Mouse (Mus musculus): ENCODE data around the gene Oaz1. TPM values are rescaled to one million over a fixed set of nuclear protein-coding genes. Genes with fewer than 3 reads are reported as not detected.
A peak's percentile ranks its signal among the peaks of the same experiment; 100 is the strongest.

Oaz1 gene
- polyA plus RNA-seq, 1 experiment from 2014 or later = 1,916 TPM

GRCm38 (mm10) chr10:80841685-80842084 lies 15.2 kb downstream of the Oaz1 start:
- Histone ChIP-seq H3K27me3 (peaks cover 74% of the 10 kb centered on the region), H3K4me3 (no peak overlapping the region), H3K9ac (no peak overlapping the region), H3K27ac (no peak overlapping the region), H3K9me3 (no peaks in the 10 kb centered on the region), H3K4me2 (no peak overlapping the region), H3K4me1 (peaks cover 19% of the 10 kb centered on the region), H3K36me3 (no peaks in the 10 kb centered on the region)
- 66% methylated on average over 2 of the region's 2 CpGs for WGBS
- no peak for ATAC-seq (ENCODE audit: insufficient number of reproducible peaks, insufficient read depth, low FRiP score, low TSS enrichment, low read depth)

GRCm38 (mm10) chr10:80842334-80842733 lies 15.9 kb downstream of the Oaz1 start:
- peaks cover 68% of the 10 kb centered on the region for H3K27me3 ChIP-seq

GRCm38 (mm10) chr10:80843087-80843930 lies 16.9 kb downstream of the Oaz1 start:
- Histone ChIP-seq H3K27me3 (peaks cover 61% of the 10 kb centered on the region), H3K36me3 (no peaks in the 10 kb centered on the region), H3K9me3 (no peaks in the 10 kb centered on the region), H3K4me2 (peak overlapping the region; percentile 89), H3K27ac (no peak overlapping the region), H3K9ac (peak overlapping the region; percentile 74), H3K4me3 (peak overlapping the region; percentile 55), H3K4me1 (peaks cover 16% of the 10 kb centered on the region)
- 13% methylated on average over 32 of the region's 32 CpGs for WGBS
- ATAC-seq (ENCODE audit: insufficient number of reproducible peaks, insufficient read depth, low FRiP score, low TSS enrichment, low read depth) = no peak

More at GRCm38 (mm10) chr10:80842334-80842733, 15.9 kb downstream of the Oaz1 start:
- ATAC-seq (ENCODE audit: insufficient number of reproducible peaks, insufficient read depth, low FRiP score, low TSS enrichment, low read depth) = no peak
- H3K9ac ChIP-seq = no peak overlapping the region
- WGBS = 82% methylated on average over 15 of the region's 15 CpGs
- H3K36me3 ChIP-seq = no peaks in the 10 kb centered on the region
- no peak overlapping the region for H3K27ac ChIP-seq
- H3K9me3 ChIP-seq = no peaks in the 10 kb centered on the region
- no peak overlapping the region for H3K4me3 ChIP-seq
- H3K4me1 ChIP-seq = peaks cover 16% of the 10 kb centered on the region
- no peak overlapping the region for H3K4me2 ChIP-seq

- Histone ChIP-seq H3K27me3 (peaks cover 61% of the 10 kb centered on the region), H3K4me3 (peak within 1 kb of the TSS; percentile 55), H3K36me3 (no peaks in the 10 kb centered on the region), H3K4me1 (peaks cover 19% of the 10 kb centered on the region), H3K27ac (no peak within 1 kb of the TSS), H3K9me3 (no peaks in the 10 kb centered on the region), H3K9ac (peak within 1 kb of the TSS; percentile 74), H3K4me2 (peak within 1 kb of the TSS; percentile 89)
- no peak for ATAC-seq (ENCODE audit: insufficient number of reproducible peaks, insufficient read depth, low FRiP score, low TSS enrichment, low read depth)
- WGBS = 4% methylated on average over 50 of the region's 51 CpGs
These were observed 17.6 kb downstream of the Oaz1 start, which contains the start of gene Lingo3 for GRCm38 (mm10) chr10:80843931-80844547. Lingo3 (minus strand) TSS chr10:80844039.

- no peaks in the 10 kb centered on the region for H3K36me3 ChIP-seq
- H3K4me2 ChIP-seq = no peak overlapping the region
- peaks cover 55% of the 10 kb centered on the region for H3K27me3 ChIP-seq
- 64% methylated on average over 8 of the region's 8 CpGs for WGBS
- no peak overlapping the region for H3K27ac ChIP-seq
- no peaks in the 10 kb centered on the region for H3K9me3 ChIP-seq
- peaks cover 22% of the 10 kb centered on the region for H3K4me1 ChIP-seq
- ATAC-seq (ENCODE audit: insufficient number of reproducible peaks, insufficient read depth, low FRiP score, low TSS enrichment, low read depth) = no peak
- H3K4me3 ChIP-seq = no peak overlapping the region
- no peak overlapping the region for H3K9ac ChIP-seq
These were observed 18.7 kb downstream of the Oaz1 start for GRCm38 (mm10) chr10:80845055-80845693.

GRCm38 (mm10) chr10:80845732-80846131 lies 19.3 kb downstream of the Oaz1 start:
- no peaks in the 10 kb centered on the region for H3K9me3 ChIP-seq
- H3K27me3 ChIP-seq = peaks cover 53% of the 10 kb centered on the region
- no peak for ATAC-seq (ENCODE audit: insufficient number of reproducible peaks, insufficient read depth, low FRiP score, low TSS enrichment, low read depth)
- H3K4me3 ChIP-seq = no peak overlapping the region
- peaks cover 22% of the 10 kb centered on the region for H3K4me1 ChIP-seq
- no peaks in the 10 kb centered on the region for H3K36me3 ChIP-seq
- no peak overlapping the region for H3K27ac ChIP-seq
- no peak overlapping the region for H3K4me2 ChIP-seq
- no peak overlapping the region for H3K9ac ChIP-seq
- WGBS = 73% methylated on average over 12 of the region's 12 CpGs

- H3K9me3 ChIP-seq = no peaks in the 10 kb centered on the region
- peaks cover 19% of the 10 kb centered on the region for H3K4me1 ChIP-seq
- H3K36me3 ChIP-seq = peaks cover 25% of the 10 kb centered on the region
- H3K9ac ChIP-seq = no peak overlapping the region
- H3K4me2 ChIP-seq = no peak overlapping the region
- no peak for ATAC-seq (ENCODE audit: insufficient number of reproducible peaks, insufficient read depth, low FRiP score, low TSS enrichment, low read depth)
- H3K27ac ChIP-seq = no peak overlapping the region
- no peak overlapping the region for H3K4me3 ChIP-seq
- peaks cover 28% of the 10 kb centered on the region for H3K27me3 ChIP-seq
- 9% methylated on average over 10 of the region's 10 CpGs for WGBS
These were observed 22.1 kb downstream of the Oaz1 start for GRCm38 (mm10) chr10:80848571-80848970.

GRCm38 (mm10) chr10:80854913-80855748 lies 28.7 kb downstream of the Oaz1 start, which contains the start of the genes Lsm7 and Sppl2b:
Lsm7 (minus strand) TSS chr10:80855209.
Sppl2b (plus strand) TSS chr10:80855275.
- ATAC-seq (ENCODE audit: insufficient number of reproducible peaks, insufficient read depth, low FRiP score, low TSS enrichment, low read depth) = peak; percentile 56; the same call in 1 of the 2 replicates
- peak within 1 kb of the TSS; percentile 96 for H3K4me2 ChIP-seq
- peaks cover 40% of the 10 kb centered on the region for H3K4me1 ChIP-seq
- under 1% methylated on average over 81 of the region's 81 CpGs for WGBS
- H3K4me3 ChIP-seq = peak within 1 kb of the TSS; percentile 93
- H3K9ac ChIP-seq = peak within 1 kb of the TSS; percentile 92
- peak within 1 kb of the TSS; percentile 80 for H3K27ac ChIP-seq
- H3K36me3 ChIP-seq = peaks cover 26% of the 10 kb centered on the region
- H3K9me3 ChIP-seq = no peaks in the 10 kb centered on the region
- no peaks in the 10 kb centered on the region for H3K27me3 ChIP-seq

- Histone ChIP-seq H3K9me3 (no peaks in the 10 kb centered on the region), H3K27ac (peak overlapping the region; percentile 33; the same call in 1 of the 2 replicates), H3K4me2 (peak overlapping the region; percentile 96), H3K4me3 (peak overlapping the region; percentile 93), H3K4me1 (peaks cover 40% of the 10 kb centered on the region), H3K27me3 (no peaks in the 10 kb centered on the region), H3K9ac (peak overlapping the region; percentile 92), H3K36me3 (peaks cover 26% of the 10 kb centered on the region)
- no peak for ATAC-seq (ENCODE audit: insufficient number of reproducible peaks, insufficient read depth, low FRiP score, low TSS enrichment, low read depth)
- 17% methylated on average over 11 of the region's 11 CpGs for WGBS
These were observed 29.3 kb downstream of the Oaz1 start for GRCm38 (mm10) chr10:80855749-80856073.

GRCm38 (mm10) chr10:80856267-80856666 lies 29.8 kb downstream of the Oaz1 start:
- H3K4me2 ChIP-seq = peak overlapping the region; percentile 96
- peaks cover 40% of the 10 kb centered on the region for H3K4me1 ChIP-seq
- peak overlapping the region; percentile 93 for H3K4me3 ChIP-seq
- 47% methylated on average over 3 of the region's 3 CpGs for WGBS
- H3K9ac ChIP-seq = peak overlapping the region; percentile 92
- H3K27ac ChIP-seq = peak overlapping the region; percentile 33; the same call in 1 of the 2 replicates
- no peak for ATAC-seq (ENCODE audit: insufficient number of reproducible peaks, insufficient read depth, low FRiP score, low TSS enrichment, low read depth)
- no peaks in the 10 kb centered on the region for H3K27me3 ChIP-seq
- peaks cover 24% of the 10 kb centered on the region for H3K36me3 ChIP-seq
- H3K9me3 ChIP-seq = no peaks in the 10 kb centered on the region

- H3K4me2 ChIP-seq = peak overlapping the region; percentile 96; the same call in 1 of the 2 replicates
- H3K36me3 ChIP-seq = peaks cover 24% of the 10 kb centered on the region
- peak overlapping the region; percentile 92 for H3K9ac ChIP-seq
- H3K27me3 ChIP-seq = no peaks in the 10 kb centered on the region
- no peak for ATAC-seq (ENCODE audit: insufficient number of reproducible peaks, insufficient read depth, low FRiP score, low TSS enrichment, low read depth)
- WGBS = 66% methylated on average over 5 of the region's 5 CpGs
- peaks cover 40% of the 10 kb centered on the region for H3K4me1 ChIP-seq
- H3K4me3 ChIP-seq = no peak overlapping the region
- H3K9me3 ChIP-seq = no peaks in the 10 kb centered on the region
- H3K27ac ChIP-seq = peak overlapping the region; percentile 60; the same call in 1 of the 2 replicates
These were observed 30.5 kb downstream of the Oaz1 start for GRCm38 (mm10) chr10:80856908-80857307.
